Mouse (Mus musculus): Measurements from ENCODE around the gene Mettl7a1.
"Not testable (repeated sequence)": the region's sequence is repeated elsewhere in the genome, so short reads cannot be mapped to it uniquely, and the experiment has no call there.

Gene Mettl7a1

GRCm38 (mm10) chr15:100304019-100304991, at the start of gene Mettl7a1:
Mettl7a1 (plus strand) TSS chr15:100304140.
- DNase-seq: peak; percentile 88

GRCm38 (mm10) chr15:100256386-100256785, 47.6 kb upstream of the Mettl7a1 start:
- no peak for DNase-seq

GRCm38 (mm10) chr15:100257305-100257704, 46.6 kb upstream of the Mettl7a1 start:
- DNase-seq: no peak

GRCm38 (mm10) chr15:100258646-100259425, 45.1 kb upstream of the Mettl7a1 start:
- no peak for DNase-seq

GRCm38 (mm10) chr15:100260351-100260750, 43.6 kb upstream of the Mettl7a1 start:
- DNase-seq: not testable (repeated sequence)

GRCm38 (mm10) chr15:100263246-100263905, 40.6 kb upstream of the Mettl7a1 start:
- peak; percentile 28 for DNase-seq

GRCm38 (mm10) chr15:100265586-100266325, 38.2 kb upstream of the Mettl7a1 start:
- no peak for DNase-seq

GRCm38 (mm10) chr15:100268916-100269315, 35.0 kb upstream of the Mettl7a1 start:
- no peak for DNase-seq

- DNase-seq: no peak
These were observed 34.2 kb upstream of the Mettl7a1 start for GRCm38 (mm10) chr15:100269776-100270175.

GRCm38 (mm10) chr15:100270609-100271008, 33.3 kb upstream of the Mettl7a1 start:
- DNase-seq: not testable (repeated sequence)

- no peak for DNase-seq
These were observed 32.5 kb upstream of the Mettl7a1 start for GRCm38 (mm10) chr15:100271411-100271810.

- DNase-seq: not testable (repeated sequence)
These were observed 30.1 kb upstream of the Mettl7a1 start for GRCm38 (mm10) chr15:100273791-100274308.

GRCm38 (mm10) chr15:100274790-100275559, 29.0 kb upstream of the Mettl7a1 start:
- no peak for DNase-seq

GRCm38 (mm10) chr15:100276403-100276802, 27.5 kb upstream of the Mettl7a1 start:
- no peak for DNase-seq

- DNase-seq: no peak
These were observed 26.4 kb upstream of the Mettl7a1 start for GRCm38 (mm10) chr15:100277586-100277985.

- DNase-seq: no peak
These were observed 23.3 kb upstream of the Mettl7a1 start, which contains the start of gene Tmprss12 for GRCm38 (mm10) chr15:100280626-100281025. Tmprss12 (plus strand) TSS chr15:100280837.

- no peak for DNase-seq
These were observed 15.0 kb upstream of the Mettl7a1 start for GRCm38 (mm10) chr15:100288980-100289379.

- peak; percentile 30 for DNase-seq
These were observed 13.1 kb upstream of the Mettl7a1 start for GRCm38 (mm10) chr15:100290858-100291257.

- no peak for DNase-seq
These were observed 11.6 kb upstream of the Mettl7a1 start for GRCm38 (mm10) chr15:100292326-100292725.

- no peak for DNase-seq
These were observed 6.1 kb upstream of the Mettl7a1 start for GRCm38 (mm10) chr15:100297856-100298255.

GRCm38 (mm10) chr15:100300499-100300898, 3.4 kb upstream of the Mettl7a1 start:
- DNase-seq: no peak

Measured in retina, postnatal 1 day (tissue).